Mouse (Mus musculus) frontal cortex, adult 2 months (tissue): Measurements from ENCODE around the gene Rbm42. TPM values are rescaled to one million over a fixed set of nuclear protein-coding genes. Genes with fewer than 3 reads are reported as not detected.

ENCODE experiments used
- DNase-seq, 2 experiments: peaks; one replicate each; pipeline ENCODE4 v3.0.0; 2022; ENCODE audit warnings: low spot score in 1 of 2; ENCODE audit errors: extremely low spot score in 1 of 2
- polyA plus RNA-seq: library from polyadenylated mRNA; depleted of rRNA; stranded (reverse); fragments of >200 nt; gene quantifications from 2 replicates; pipeline ENCODE4 v1.2.3, GENCODE M21; 2012; rRNA removed

Rbm42 gene
- 59.7 and 66.4 TPM in 2 replicates for polyA plus RNA-seq

DNA sequence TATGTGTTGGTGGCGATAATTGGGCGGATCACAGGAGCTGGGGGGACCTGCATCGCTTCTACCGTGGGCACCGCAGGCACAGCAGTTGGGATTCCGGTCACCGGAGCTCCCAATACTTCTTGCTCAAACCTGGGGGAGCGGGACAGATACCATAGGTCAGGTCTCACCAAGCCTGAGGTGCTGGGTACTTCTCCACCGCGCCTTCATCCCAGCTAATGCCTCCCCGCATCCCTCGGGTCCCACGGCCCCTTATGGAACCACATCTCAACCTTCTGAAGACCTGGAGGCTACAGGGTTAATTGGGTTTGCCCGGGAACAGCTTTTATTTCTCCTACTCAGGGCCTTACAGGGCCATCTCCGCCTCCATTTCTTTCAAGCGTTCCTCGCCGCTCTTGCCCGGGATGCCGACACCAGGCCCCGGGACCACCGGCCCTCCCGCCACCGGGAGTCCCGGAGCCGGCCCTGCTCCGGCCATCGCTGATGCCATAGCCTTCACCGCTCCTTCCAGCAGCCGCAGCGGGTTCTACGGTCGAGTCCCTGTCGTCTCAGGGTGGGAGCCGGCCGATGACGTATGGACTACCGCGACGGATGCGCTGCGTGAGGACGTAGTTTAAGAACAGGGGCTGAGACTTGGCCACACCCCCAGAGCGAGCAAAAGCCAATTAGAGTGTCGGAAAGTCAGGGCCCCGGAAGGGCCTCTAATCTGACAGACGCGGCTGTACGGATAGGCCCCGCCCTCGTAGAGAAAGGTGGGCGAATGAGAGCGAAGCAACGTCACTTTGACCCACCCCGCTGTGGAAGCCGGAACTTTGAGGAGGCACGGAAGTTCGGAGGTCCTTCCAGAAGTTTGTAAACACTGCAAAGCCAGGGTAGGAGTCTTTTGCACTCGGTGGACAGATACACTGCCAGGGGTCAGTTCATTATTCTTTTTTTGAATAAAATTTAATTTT is at the start of gene Rbm42:
Gene Rbm42 (minus strand): TSS at position 727 of the 950 bp plus-strand sequence.
- DNase-seq: peak; percentile 99 to 100

DNA sequence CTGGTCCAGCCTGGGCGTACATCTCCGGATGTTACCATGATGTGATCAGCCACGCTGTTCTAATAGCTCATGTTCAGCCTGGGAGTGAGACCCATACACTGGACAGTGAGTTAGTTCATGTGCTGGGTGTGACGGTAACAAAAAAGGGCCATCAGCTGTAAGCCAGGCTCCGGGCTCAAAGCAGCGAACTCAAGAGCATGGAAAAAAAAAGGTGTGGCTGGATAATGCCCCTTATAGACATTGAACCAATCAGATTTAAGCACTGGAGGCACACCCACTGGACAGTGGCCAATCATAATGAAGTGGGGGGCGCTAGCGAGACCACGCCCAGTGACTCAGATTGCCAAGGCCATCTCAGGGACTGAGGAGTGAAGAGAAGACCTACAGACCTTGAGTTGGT is 48.5 kb upstream of the Rbm42 start, which contains the start of gene 2200002J24Rik:
Gene 2200002J24Rik (plus strand): TSS at position 338 of the 400 bp plus-strand sequence.
- DNase-seq: no peak

DNA sequence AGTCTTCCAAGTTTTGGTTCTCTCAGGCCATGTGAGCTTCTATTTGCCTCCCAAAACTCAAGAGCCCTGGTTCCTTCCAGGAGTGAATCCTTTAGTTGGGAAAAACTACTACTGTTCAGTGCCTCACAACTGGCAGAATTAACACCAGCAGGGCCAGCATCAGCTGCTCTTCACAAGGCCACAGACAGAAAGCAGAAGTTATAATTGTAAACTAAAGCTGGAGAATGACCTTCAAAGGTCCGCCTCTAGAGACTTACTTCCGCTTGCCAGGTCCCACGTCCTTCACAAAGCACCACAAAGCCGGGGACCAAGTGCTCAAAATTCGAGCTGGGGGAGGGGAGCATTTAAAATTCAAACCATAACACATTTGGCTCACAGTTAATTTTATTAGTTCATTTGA is 48.0 kb upstream of the Rbm42 start:
- DNase-seq: no peak

DNA sequence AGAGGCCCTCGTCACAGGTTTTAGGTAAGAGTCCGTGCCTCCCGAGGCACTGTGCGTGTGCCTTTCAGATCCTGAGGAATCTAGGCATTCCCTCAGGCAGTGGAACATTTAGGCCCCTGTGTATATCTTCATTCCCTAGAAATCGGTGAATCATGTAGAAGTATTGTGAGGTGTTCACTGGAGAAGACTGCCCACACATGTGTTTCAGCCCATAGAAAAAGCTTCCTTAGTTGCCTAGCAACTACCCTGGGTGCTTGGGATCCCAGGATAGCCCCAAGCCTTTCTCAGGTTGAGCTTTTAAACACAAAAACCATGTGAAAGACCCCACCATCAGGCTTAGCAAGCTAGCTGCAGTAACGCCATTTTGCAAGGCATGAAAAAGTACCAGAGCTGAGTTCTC is 38.2 kb upstream of the Rbm42 start:
- peak in 1 of 2 experiments; percentile 37 for DNase-seq

DNA sequence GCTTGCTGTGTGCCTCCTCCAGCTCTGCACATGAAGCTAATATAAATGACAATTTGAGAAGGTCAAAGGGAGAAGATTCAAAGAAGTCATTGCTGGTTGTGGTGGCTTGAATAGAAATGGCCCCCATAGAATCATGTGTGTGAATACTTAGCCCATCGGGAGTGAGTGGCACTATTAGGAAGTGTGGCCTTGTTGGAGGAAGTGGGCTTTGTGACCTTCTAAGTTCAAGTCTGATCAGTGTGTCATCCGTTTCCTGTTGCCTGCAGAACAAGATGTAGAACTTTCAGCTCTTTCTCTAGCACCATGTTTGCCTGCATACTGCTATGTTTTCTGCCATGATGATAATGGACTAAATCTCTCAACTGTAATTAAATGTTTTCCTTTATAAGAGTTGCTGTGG is 33.3 kb upstream of the Rbm42 start:
- DNase-seq: no peak

DNA sequence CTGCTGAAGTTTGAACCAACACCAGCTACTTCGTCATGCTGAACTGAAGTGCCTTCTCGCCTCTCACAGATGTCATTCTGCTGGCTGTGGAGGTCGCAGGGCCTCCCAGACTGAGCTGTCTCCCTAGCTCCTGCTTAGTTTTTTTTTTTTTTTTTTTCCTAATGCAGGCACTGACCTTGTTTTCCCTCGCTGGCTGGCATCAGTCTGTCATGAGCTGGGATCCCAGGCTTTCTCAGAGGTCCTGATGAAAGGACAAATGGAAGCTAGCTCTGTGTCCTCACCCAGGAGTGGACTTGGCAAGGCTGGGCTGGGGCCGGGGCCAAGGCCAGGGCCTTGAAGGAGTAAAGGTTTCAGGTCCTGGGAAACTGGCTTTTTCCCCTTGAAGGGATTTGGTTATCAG is 31.8 kb upstream of the Rbm42 start:
- DNase-seq: no peak

DNA sequence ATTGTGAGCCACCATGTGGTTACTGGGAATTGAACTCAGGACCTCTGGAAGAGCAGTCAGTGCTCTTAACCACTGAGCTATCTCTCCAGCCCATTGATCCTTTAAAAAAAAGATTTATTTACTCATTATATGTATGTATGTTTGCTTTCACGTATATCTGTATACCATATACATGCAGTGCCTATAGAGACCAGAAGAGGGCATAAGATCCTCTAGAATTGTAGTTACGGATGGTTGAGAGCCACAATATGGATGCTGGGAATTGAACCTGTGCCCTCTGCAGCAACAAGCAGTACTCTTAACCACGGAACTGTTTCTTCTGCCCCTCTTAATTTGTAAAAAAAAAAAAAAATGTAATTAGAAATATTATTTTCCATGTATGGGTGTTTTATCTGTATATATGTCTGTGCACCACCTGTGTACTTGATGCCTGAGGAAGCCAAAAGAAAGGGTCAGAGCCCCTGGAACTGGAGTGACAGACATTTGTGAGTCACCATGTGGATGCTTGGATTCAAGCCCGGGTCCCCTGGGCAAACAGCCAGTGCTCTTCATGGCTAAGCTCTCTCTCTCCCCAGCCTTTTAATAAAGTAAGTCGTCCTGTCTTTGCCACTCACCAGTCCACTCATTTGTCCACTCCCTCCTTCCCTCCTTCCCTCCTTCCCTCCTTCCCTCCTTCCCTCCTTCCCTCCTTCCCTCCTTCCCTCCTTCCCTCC is 28.3 kb upstream of the Rbm42 start:
- no peak for DNase-seq

DNA sequence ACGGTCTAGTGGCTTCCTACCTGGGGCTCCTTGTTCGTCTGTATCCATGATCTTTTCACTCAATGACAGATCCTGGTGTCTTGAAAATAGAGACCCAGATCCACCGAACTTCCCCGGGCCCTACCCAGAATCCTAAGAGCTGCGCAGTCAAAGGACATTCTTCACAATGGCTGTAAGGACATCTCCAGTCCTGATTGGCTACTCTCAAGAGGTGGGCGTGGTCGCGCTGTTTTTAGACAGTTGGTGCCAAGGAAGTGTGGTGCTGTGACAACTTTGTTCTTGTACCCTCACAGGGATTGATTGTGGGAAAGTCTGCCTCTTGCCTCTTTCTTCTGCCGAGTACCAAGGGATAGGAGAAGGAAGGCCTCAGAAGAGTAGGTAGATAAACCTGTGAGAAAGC is 21.4 kb upstream of the Rbm42 start, which contains the start of gene Pmis2:
Gene Pmis2 (minus strand): TSS at position 126 of the 400 bp plus-strand sequence.
- no peak for DNase-seq

DNA sequence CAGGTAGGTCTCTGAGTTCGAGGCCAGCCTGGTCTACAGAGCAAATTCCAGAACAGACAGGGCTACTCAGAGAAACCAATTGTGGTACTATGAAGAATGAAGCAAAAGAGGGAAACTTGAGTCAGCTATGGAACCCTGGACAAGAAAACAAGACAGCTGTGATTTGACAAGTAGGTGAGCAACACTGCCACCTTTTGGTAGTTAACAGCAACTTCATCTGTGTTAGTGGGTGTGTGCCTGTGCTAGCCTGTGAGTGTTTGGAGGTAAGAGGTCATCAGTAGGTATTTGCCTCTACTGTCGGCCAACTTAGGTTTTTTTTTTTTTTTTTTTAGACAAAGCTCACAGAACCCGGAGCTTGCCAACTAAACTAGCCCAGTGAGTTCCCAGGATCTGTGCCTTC is 19.1 kb upstream of the Rbm42 start:
- no peak for DNase-seq

DNA sequence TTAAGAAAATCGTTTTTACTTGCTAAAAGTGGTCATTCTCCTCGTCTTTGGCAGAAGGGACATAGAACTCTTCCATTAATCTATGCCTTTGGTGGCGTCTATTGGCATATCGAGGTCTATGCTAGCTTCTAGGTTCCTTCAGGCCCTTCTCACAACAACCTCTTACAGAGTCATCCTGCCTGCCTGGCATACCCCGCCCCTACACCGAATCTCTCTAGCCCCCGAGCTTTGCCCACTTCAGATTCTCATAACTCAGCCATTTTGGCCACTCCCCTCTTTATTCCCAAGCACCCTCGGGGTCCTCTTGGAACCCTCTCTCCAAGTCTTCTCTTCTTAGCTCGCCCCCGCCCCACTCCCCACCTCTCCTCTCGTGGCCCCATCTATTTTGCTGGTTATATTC is 15.2 kb upstream of the Rbm42 start:
- no peak for DNase-seq

DNA sequence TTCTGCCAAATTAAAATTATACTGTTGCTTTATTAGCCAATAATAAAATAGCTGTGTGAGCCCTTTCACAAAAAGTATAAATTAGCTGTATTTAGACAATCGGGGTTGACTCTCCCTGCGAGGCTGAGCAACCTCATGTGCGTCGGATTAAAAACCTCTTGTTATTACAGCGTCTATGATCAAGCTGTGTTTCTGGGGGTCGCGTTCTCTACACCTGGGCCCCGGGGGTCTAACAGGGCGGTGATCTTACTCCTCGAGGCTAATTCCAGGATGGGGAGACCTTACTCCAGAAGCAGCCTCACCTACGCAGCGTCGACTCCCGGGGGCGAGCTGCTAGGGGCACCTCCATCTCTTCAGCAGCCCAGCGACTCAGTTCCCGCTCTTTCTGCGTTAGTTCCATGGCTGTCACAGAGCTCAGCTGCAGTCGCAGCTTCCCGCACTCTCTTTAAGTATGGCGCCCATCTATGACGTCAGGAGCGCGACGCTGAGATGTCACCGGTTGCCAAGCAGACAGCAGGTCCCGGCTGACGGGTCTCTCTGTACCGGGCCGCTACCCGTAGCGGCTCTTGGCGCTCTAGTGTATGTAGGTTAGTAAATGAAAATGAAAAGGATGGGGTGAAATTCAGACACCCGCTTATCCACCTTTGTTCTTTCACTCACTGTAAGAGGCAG is 14.5 kb upstream of the Rbm42 start, which contains the start of gene Haus5:
Gene Haus5 (minus strand): TSS at position 466 of the 672 bp plus-strand sequence.
- DNase-seq: peak; percentile 81 to 95

DNA sequence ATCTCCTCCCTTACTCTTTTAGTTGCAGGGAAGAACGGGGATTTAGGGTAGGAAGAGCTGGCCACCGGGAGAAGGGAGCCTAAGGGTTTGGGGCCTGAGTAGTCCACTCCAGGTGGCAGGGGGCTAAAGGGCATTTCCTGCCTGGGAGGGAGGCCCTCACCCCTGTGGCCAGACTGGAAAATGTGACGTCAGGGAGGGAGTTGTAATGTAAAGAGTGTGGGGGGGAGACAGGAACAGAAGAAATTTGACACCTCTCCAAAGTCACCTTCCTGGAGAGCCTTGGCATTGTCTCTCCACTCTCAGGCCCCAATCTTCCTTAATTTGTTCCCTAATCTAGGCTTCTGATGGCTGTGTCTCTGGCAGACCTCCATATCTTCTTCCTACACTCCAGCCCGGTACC is 11.0 kb downstream of the Rbm42 start:
- DNase-seq: no peak

DNA sequence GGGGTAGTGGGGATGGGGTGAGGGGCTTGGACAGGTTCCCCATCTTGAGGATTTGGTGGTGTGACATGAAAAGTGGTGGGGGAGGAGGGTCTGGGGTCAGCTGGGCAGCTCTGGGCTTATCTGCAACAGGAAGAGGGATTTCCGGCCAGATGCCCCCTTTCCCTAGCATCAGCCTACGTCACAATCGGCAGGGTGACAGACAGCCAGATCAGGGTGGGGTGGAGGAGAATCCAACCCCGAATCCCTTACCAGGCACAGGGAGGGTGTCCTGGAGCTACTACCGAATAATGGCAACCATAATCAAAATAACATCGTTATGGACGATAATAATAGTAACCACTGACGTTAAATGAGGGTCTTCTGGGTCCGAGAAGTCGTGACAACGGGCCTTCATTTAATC is 13.7 kb downstream of the Rbm42 start:
- DNase-seq: no peak

DNA sequence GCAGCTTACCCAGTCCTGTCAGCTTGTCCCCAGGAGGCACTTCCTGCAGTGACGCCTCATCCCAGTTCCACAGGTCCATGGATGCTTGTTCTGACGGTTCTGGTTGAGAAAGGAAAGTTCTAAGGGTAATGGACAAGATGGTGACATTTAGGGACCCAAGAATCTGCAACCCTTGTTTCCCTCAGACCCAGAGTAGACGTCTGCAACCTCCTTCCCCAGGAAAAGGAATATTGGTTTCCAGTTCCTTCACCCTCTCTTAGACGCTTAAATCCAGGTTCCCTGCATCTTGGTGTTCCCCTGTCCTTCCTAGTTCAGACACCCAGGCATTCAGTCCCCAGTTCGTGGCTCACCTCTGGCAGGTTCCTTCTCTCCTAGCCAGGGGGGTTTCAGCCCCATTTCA is 14.4 kb downstream of the Rbm42 start, which contains the start of gene Etv2:
Gene Etv2 (minus strand): TSS at position 101 of the 400 bp plus-strand sequence.
- no peak for DNase-seq

DNA sequence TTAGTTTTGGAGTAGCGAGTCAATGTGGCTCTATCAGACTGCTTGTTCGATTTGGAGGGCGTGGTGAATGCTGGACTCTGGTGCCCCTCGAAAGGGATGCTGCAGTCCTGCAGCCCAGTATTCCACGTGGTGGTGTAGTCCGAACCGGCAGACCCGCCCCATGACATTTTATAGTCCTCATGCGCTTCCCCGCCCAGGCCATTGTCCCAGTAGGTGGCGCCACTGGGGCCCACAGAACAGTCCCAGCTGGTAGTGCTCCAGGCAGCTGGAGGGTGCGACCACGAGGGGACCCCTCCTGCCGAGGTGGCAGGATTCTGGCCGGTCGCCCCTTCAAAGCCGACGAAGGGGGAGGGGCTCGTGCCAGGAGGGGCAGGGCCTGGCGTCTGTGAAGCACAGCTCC is 15.5 kb downstream of the Rbm42 start:
- DNase-seq: peak in 1 of 2 experiments; percentile 13

DNA sequence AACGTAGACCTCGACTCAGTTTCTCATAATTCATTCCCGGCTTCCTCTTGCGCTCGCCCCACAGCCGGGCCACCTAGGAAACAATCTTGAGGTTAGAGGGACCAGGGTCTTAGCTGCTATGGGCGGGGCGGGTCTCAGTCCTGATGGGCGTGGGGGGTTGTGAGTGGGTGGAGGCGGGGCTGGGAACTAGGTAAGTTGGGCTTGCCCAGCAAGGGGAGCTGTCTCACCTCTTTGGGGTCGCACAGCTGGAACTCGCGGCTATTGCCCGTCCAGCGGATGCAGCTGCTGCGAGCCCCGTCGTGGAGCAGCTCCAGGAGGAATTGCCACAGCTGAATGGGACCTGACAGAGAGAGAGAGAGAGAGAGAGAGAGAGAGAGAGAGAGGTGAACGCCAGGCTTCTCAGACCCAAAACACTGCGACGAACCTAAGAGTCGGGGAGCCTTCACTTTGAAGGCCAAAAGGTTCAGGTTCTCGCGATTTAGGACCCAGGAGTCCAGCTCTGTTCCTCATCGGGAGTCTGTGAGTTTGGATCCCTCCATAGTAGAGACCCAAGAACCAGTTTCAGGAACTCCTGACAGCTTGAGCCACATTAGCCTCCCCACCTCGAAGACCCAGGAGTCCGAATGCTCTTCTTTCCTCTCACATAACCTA is 16.2 kb downstream of the Rbm42 start:
- DNase-seq: no peak

DNA sequence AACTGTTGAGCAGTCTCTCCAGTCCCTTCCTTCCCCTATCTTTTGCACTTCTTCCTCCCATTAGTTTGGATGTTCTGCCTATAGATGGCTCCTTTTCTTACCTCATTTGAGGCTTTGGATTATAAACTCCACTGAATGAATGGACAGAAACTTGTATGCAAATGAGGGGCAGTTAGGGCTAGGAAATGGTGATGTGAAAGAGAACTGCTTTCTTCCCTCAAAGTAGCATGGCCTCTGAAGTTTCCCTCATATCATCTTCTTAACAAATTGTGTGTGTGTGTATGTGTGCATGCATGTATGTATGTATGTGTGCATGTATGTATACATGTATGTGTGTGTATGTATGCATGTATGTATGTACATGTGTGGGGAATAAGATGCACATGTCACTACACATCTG is 21.1 kb downstream of the Rbm42 start:
- DNase-seq: no peak

DNA sequence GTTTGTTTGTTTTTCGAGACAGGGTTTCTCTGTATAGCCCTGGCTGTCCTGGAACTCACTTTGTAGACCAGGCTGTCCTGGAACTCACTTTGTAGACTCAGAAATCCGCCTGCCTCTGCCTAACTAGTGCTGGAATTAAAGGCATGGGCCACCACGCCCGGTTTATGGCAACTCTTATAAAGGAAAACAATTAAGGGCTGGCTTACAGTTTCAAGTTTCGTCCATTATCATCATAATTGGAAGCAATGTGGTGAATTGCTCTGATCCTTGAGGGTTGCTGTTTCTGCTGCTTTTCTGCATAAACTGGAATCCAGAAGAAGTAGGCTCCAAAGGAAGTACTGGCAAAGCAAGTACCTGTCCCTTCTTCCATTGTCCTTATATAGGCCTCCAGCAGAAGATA is 23.5 kb downstream of the Rbm42 start:
- no peak for DNase-seq

DNA sequence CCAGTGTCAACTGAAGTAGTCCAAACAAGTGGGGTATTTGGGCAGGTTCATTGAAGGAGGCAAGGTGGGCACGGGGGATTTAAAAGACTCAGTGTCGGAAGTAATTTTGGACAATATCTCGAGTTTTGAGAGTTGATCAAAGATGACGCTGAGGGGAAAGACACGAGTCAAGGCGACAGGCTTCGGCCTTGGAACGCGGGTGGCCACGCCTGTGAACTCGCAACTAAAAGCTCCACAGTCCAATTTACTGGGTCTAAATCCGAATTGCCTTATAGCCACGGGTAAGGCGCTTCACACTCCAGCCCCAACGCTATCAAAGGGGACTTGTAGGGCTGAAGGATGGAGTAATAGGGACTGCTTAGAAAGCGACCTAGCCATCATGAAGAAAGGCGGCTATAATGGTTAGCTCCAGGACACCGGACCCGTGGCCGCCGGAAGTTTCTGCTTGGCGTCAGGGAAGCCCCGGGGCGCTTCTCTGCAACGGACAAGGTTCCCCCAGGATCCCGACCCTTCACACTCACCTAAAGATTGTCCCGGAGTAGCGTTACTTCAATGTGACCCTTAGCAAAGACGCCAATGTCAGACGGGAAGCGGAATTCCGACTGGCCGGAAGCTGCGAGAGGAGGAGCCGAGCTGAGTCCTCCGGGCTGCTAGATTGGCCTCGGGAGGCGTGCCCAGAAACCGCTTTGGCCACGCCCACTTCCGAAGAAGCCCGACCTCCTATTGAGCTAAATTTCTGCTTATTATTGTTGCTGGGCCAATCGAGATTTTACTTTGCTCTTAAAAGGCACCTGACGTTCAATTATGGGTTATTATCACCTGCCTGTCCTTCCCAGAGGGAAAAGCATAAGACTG is 24.4 kb downstream of the Rbm42 start, which contains the start of gene Cox6b1:
Gene Cox6b1 (minus strand): TSS at position 622 of the 855 bp plus-strand sequence.
- peak; percentile 79 to 89 for DNase-seq
